Mouse (Mus musculus) neutrophil, adult 83 days (primary cell): Measurements from ENCODE around the gene Fbln7. TPM values are rescaled to one million over a fixed set of nuclear protein-coding genes. Genes with fewer than 3 reads are reported as not detected.

ENCODE experiments used
- total RNA-seq, 2 experiments: library from RNA; stranded (reverse); gene quantifications; one replicate each; pipeline ENCODE4 v1.2.4; 2023

The Fbln7 gene
- total RNA-seq: not detected

DNA sequence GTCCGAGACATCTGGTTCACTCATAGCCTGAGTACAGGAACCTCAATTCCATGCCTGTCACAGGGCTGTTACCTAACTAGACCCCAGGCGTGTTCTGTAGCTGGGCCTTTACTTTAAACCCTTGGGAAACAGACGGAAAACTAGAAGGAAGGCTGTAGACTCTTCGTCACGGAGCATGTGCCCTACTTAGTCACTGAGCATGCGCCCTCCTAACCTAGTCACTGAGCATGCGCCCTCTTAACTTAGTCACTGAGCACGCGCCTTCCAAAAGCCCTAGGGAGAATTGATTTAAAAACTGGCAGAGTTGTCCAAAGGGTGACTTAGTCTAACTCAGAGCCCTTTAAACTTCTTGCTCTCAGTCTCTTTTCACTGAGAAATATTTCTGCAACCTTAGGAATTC, at the start of gene Fbln7:
Gene Fbln7, plus strand, starts transcription at position 346 of the 400 bp plus-strand sequence.

DNA sequence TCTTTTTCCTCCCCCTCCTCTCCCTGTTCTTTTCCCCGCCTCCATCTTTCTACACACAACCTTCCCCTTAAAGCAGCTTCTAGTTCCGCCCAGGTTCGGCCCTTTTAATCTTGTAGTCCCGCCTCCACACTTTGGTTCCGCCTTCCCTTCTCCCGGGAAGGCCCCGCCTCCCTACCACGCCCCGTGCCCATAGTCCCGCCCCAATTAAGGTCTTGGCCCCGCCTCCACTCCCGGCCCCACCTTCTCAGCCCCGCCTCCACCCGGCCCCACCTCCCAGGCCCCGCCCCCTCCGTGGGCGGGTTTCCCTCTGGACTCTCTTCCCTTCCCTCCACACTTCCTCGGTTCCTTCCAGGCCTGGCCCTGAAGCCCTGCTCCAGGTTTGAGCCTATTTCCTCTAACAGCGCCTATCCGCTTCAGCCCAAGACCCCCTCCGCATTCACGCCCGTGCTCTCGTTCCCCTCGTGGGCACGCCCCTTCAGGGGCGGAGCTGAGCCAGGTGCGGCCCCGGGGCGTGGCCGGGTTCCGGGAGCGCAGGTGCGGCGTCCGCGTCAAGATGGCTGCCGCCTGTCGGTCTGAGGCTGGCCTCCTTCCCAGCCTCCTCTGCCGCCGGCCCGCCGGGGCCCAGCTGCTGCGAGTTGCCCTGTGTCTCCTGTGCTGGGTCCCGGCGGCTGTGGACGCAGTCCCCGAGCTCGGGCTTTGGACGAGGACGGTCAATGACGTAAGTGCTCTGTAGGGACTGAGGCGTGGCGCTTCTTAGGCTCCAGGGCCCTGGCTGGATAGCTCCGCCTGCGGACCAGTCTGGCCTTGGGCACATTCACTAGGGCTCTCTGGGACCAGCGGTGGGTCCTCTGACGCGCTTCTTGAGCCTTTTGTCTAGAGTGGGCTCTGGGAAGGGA, 44.7 kb upstream of the Fbln7 start, which contains the start of gene Tmem87b:
Gene Tmem87b, plus strand, starts transcription at position 333 of the 896 bp plus-strand sequence.

DNA sequence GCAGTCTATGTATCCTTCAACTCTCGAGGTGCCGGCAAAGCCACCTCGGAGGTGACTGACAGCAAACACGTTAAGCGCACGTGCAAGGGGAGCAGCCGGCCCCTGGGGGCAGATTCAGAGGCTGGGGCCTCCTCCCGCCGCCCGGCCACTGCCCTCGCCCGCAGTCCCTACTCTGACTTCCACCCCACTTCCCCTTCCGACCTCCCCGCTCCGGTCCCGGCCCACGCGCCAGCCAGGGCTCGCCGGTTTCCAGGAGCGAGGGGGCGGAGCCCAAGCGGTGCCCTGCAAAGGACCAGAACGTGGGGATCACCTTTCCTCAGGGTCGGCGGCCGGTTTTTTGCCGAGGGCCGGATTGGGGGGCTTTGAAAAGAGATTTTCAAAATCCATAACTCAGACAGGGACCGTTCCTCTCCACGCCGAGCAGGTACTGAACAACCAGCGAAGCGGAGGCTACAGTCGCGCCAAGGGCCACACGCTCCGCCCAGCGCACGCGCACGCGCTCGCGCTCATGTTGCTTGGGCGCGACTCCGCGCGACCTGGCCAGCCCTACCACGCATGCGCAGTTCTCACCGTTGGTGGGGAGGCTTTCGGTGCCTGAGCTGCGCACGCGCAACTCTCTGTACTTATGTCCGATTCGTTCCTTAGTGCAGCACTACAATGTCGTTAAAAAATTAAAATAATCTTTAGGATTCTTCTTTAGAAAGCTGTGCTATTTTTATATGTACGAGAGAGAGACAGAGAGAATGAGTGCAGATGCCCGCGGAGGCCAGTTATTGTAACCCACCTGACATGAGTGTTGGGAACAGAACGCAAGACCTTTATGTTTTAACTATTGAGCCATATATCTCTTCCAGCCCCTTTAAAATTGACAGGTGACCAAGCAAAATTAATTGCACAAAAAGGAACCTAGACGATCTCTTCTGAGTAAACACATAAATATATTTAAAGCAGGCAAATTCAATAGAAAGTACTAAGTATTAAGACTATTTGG, 81.1 kb downstream of the Fbln7 start, which contains the start of gene Zc3h8:
Gene Zc3h8, minus strand, starts transcription at position 540 of the 991 bp plus-strand sequence.

Other genes with a start within 250 kb of the Fbln7 start
- 10 to 100 TPM; 52.3 to 67.9 TPM for gene Anapc1, start 175.6 kb upstream of the Fbln7 start, total RNA-seq
- gene Mertk, start 164.0 kb upstream of the Fbln7 start, total RNA-seq: 1 to 10 TPM in 1 of 2 experiments, under 1 TPM in 1; 0.09 to 1.1 TPM
- gene Tmem87b, start 44.9 kb upstream of the Fbln7 start, total RNA-seq: 10 to 100 TPM; 11.0 to 12.2 TPM
- gene Zc3h8, start 81.1 kb downstream of the Fbln7 start, total RNA-seq: 1 to 10 TPM; 1.7 TPM
- gene Zc3h6, start 104.4 kb downstream of the Fbln7 start, total RNA-seq: 1 to 10 TPM; 2.8 to 3.3 TPM
- gene Gm10762, start 104.7 kb downstream of the Fbln7 start, total RNA-seq: 1 to 10 TPM; 1.9 to 4.0 TPM
- gene Vinac1, start 185.2 kb downstream of the Fbln7 start, total RNA-seq: not detected
- 1 to 10 TPM; 2.3 to 2.5 TPM for gene Ttl, start 203.0 kb downstream of the Fbln7 start, total RNA-seq
- 10 to 100 TPM in 1 of 2 experiments, 1 to 10 TPM in 1; 10.0 to 12.0 TPM for gene Polr1b, start 238.0 kb downstream of the Fbln7 start, total RNA-seq